Mouse (Mus musculus) stomach, embryonic 16.5 days (tissue): ENCODE data around the gene Gm20708. TPM values are rescaled to one million over a fixed set of nuclear protein-coding genes. Genes with fewer than 3 reads are reported as not detected.

ENCODE experiments used
- ATAC-seq: fragments of 200-750 bp; cut with Nextera tagmentation; 2 replicates; pipeline ENCODE4 v1.8.0; 2017; ENCODE audit warnings: moderate number of reproducible peaks, moderate TSS enrichment; ENCODE audit not compliant: insufficient read depth, low FRiP score
- H3K27ac ChIP-seq: fragments of 300-500 bp; sonication (generic); 2 replicates; pipeline ENCODE4 v1.5.1; 2014; ENCODE audit warnings: low read length
- H3K27me3 ChIP-seq: fragments of 300-500 bp; sonication (generic); 2 replicates; pipeline ENCODE4 v1.6.1; 2014; ENCODE audit warnings: low read length, control low read depth, mixed read lengths; ENCODE audit not compliant: control insufficient read depth, insufficient read depth
- H3K36me3 ChIP-seq: fragments of 300-500 bp; sonication (generic); 2 replicates; pipeline ENCODE4 v1.6.1; 2014; ENCODE audit warnings: low read length; ENCODE audit not compliant: control insufficient read depth, insufficient read depth
- H3K4me1 ChIP-seq: fragments of 300-500 bp; sonication (generic); 2 replicates; pipeline ENCODE4 v1.6.1; 2014; ENCODE audit warnings: low read length, control low read depth, mixed read lengths; ENCODE audit not compliant: control insufficient read depth, insufficient read depth
- H3K4me2 ChIP-seq: fragments of 300-500 bp; sonication (generic); 2 replicates; pipeline ENCODE4 v1.6.1; 2014; ENCODE audit warnings: low read depth, low read length, mixed read lengths
- H3K4me3 ChIP-seq: fragments of 300-500 bp; sonication (generic); replicated peaks from 2 replicates; pipeline ENCODE4 v1.5.1; 2014; ENCODE audit warnings: mild to moderate bottlenecking, low read length
- H3K9ac ChIP-seq: fragments of 300-500 bp; sonication (generic); 2 replicates; pipeline ENCODE4 v1.6.1; 2014; ENCODE audit warnings: low read length
- H3K9me3 ChIP-seq: fragments of 300-500 bp; sonication (generic); replicated peaks from 2 replicates; pipeline ENCODE4 v1.6.1; 2016; ENCODE audit warnings: low read length, control low read depth; ENCODE audit not compliant: control insufficient read depth
- WGBS: fragments of 180-500 bp; shearing (Covaris S2); extraction: QIAGEN DNeasy Blood & Tissue Kit; methylation state at CpG from one replicate; pipeline ENCODE4 v1.1.7; 2014; 5-methylcytosine and 5-hydroxymethylcytosine counted together
- polyA plus RNA-seq: library from polyadenylated mRNA; unstranded; fragments of >200 nt; fragmentation: Nextera tagmentation; extraction: Ambion mirVana; gene quantifications from 2 replicates; pipeline ENCODE4 v1.2.1, GENCODE M21; 2015

The Gm20708 gene
- polyA plus RNA-seq, 1 experiment from 2014 or later = 0.68 TPM

DNA sequence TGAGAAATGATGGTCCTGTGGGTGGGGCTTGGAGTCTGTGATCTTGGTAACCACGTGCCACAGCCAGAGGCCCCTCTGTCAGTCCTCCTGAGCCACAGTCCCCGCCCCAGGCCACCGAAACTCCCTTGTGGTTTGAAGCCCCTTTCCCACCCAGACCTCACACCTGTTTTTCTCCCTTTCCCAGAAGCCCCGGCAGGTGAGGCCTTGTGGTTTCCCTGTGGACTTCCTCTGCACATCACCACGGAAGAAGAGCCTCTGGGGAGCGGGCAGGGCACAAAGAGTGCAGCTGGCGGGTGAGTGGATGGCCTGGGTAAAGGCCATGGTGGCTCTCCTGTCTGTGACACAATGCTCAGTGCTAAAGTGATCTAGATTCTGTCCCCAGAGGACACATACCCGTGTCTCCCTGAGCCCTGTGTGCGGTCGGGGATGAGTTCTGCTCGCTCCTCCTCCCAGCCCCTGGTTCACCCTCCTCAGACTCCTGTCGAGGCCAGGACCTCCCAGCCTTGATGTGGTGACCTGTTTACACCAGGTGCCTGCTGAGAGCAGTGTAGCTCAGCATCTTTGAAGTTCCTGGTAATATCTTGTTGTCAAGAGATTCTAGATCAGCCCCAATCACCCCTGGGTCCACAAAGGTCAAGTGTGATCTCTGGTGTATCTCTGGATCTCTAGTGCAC is 62.6 kb downstream of the Gm20708 start:
- Histone ChIP-seq H3K36me3 (no peaks in the 10 kb centered on the region), H3K9ac (no peak overlapping the region; the same call in 1 of the 2 replicates), H3K4me3 (no peak overlapping the region), H3K4me1 (peaks cover 18% of the 10 kb centered on the region), H3K4me2 (peak overlapping the region; percentile 91; the same call in 1 of the 2 replicates), H3K27me3 (no peaks in the 10 kb centered on the region), H3K27ac (no peak overlapping the region), H3K9me3 (no peaks in the 10 kb centered on the region)
- WGBS = 54% methylated on average over 12 of the region's 12 CpGs
- ATAC-seq = no peak

DNA sequence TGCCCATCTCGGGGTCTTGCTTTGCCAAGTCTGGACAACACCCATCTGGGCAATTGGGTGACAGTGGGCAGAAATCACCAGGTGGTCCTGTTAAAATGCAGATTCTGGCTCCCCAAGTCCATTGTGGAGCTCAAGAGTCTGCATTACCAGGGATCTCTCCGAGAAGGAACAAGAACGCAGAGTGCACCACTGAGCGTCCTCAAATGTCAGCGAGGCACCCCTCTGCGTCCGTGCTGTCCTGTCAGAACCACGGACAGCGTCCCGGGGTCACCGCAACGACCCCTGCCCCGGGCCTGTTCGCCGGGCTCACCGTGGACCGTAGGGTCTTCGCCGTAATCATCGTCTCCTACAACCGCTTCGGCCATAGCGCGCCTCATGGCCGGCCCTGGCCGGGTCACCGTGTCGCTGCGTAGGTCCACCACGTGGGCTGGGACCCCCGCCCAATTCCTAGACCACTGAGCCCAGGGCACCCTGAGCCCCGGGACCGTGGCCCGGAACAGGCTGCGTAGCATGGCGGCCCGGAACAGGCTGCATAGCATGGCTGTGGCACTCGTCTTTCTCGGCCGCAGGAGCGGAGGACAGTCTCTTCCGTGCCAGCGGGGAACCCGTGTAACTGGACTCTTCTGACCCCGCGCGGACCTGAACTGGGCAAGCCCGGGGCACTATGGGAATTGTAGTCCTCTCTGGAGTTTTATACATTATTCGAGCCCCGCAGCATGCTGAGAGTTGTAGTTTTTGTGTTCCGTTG is 63.6 kb downstream of the Gm20708 start, which contains the start of gene Tha1:
Tha1 (minus strand) TSS at position 621 of the 748 bp plus-strand sequence.
- Histone ChIP-seq H3K27ac (no peak within 1 kb of the TSS), H3K9me3 (no peaks in the 10 kb centered on the region), H3K4me1 (peaks cover 19% of the 10 kb centered on the region), H3K4me2 (peak within 1 kb of the TSS; percentile 91), H3K27me3 (no peaks in the 10 kb centered on the region), H3K9ac (peak within 1 kb of the TSS; percentile 79), H3K4me3 (peak within 1 kb of the TSS; percentile 61), H3K36me3 (no peaks in the 10 kb centered on the region)
- WGBS = 2% methylated on average over 51 of the region's 51 CpGs
- ATAC-seq = peak; percentile 73

DNA sequence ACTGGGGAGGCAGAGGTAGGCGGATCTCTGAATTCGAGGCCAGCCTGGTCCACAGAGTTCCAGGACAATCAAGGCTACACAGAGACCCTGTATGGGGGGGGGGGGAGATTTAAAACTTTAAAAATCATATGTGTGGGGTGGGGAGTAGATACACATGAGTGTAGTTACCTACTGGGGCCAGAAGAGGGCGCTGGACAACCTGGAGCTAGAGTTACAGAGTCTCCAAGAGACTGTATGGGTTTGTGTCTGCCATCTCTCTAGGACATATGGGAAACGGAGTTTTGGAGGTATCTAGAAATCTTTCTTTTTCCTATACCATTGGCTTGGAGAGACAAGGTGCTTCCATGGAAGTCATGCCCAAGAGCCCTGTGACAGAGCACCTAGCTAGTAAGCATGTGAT is 65.0 kb downstream of the Gm20708 start:
- Histone ChIP-seq H3K9me3 (no peaks in the 10 kb centered on the region), H3K4me2 (no peak overlapping the region), H3K4me3 (no peak overlapping the region), H3K36me3 (no peaks in the 10 kb centered on the region), H3K27me3 (no peaks in the 10 kb centered on the region), H3K27ac (no peak overlapping the region), H3K9ac (no peak overlapping the region), H3K4me1 (peaks cover 30% of the 10 kb centered on the region)
- WGBS = 61% methylated on average over 4 of the region's 4 CpGs
- ATAC-seq = no peak

DNA sequence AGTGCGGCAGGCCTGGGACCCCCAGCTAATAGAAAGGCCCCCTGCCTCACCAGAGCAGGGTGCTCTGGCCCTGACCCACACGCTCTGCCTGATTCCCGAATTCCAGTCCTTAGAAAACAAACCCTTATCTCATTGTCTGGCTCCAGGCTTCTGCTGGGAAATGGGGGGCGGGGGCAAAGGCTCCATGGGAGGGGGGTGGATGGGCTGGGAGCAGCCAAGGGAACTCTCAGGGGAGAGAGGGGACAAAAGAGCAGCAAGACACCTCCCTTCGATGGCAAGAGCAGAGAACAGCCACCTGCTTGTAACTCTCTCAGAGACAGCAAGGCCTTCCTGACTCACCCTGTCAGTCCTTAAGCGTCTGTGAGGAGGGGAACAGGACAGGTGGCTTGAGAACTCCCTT is 66.2 kb downstream of the Gm20708 start:
- peaks cover 26% of the 10 kb centered on the region for H3K4me1 ChIP-seq
- no peak overlapping the region for H3K4me2 ChIP-seq
- H3K4me3 ChIP-seq = no peak overlapping the region
- ATAC-seq = no peak
- H3K36me3 ChIP-seq = no peaks in the 10 kb centered on the region
- H3K9ac ChIP-seq = no peak overlapping the region
- H3K27ac ChIP-seq = no peak overlapping the region
- H3K27me3 ChIP-seq = no peaks in the 10 kb centered on the region
- H3K9me3 ChIP-seq = no peaks in the 10 kb centered on the region
- 37% methylated on average over 6 of the region's 6 CpGs for WGBS

DNA sequence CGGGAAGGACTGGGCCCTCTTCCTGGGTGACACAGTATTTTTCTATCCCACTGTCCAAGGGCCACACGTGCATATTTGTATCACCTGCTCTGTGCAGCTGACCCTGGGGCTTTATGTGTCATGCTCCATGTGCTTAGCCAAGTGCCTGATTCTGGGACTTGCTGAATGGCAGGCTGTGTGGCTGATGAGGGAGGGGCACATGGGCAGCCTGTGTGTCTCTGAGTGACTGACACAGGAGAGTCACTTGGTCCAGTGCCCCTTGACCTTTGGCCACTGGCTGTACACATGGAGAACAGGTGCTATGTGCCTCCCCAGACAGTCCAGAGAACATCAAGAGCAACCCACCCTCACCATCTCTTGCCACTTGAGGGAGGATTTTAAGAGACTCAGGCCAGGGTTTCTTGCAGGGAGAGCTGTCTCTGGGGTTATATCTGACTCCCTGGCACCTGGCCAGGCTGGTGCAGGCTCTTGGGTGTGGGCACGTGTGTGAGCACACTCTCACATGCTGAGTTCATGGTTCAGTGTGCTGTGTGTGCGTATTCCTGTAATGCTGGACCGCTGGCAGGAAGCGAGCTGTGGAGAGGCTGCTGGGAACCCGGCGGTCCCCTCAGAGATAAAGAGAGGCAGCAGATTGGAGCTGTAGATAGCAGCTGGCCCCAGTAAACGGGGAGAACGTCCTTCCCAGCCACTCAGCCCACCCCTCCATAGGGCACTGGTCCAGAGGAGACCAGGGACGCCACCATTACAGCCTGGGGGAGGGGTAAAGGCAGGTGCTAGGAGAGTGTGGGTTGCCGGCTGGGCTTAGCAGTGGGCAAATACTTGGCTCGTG is 68.7 kb downstream of the Gm20708 start:
- Histone ChIP-seq H3K4me2 (peak overlapping the region; percentile 11; the same call in 1 of the 2 replicates), H3K27me3 (no peaks in the 10 kb centered on the region), H3K36me3 (no peaks in the 10 kb centered on the region), H3K4me1 (peaks cover 30% of the 10 kb centered on the region), H3K9me3 (no peaks in the 10 kb centered on the region), H3K9ac (peak overlapping the region; percentile 63), H3K4me3 (no peak overlapping the region), H3K27ac (peak overlapping the region; percentile 67)
- peak; percentile 23 for ATAC-seq
- WGBS = 25% methylated on average over 13 of the region's 13 CpGs

DNA sequence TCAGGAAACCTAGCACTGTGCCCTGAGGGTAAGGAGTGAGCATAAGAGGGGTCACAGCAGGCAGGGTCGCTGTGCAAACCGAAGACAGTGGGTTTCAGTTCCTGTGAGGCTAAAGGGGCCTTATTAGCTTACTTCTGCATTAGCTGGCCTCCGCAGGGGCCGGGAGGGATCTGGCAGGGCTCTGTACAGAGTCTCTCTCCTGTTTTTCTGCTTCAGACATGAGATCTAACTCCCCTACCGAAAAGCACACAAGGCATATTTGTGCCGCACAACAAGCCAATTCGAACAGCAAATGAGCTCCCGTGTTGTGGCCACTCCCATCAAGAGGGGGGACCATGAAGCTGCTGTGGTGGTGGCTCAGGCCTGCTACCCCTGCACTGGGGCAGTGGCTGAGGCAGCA is 69.4 kb downstream of the Gm20708 start:
- Histone ChIP-seq H3K27ac (peak overlapping the region; percentile 67), H3K36me3 (no peaks in the 10 kb centered on the region), H3K9me3 (no peaks in the 10 kb centered on the region), H3K4me3 (no peak overlapping the region), H3K4me2 (peak overlapping the region; percentile 11; the same call in 1 of the 2 replicates), H3K9ac (peak overlapping the region; percentile 63), H3K27me3 (no peaks in the 10 kb centered on the region), H3K4me1 (peaks cover 30% of the 10 kb centered on the region)
- no peak for ATAC-seq
- 21% methylated on average over 8 of the region's 8 CpGs for WGBS

DNA sequence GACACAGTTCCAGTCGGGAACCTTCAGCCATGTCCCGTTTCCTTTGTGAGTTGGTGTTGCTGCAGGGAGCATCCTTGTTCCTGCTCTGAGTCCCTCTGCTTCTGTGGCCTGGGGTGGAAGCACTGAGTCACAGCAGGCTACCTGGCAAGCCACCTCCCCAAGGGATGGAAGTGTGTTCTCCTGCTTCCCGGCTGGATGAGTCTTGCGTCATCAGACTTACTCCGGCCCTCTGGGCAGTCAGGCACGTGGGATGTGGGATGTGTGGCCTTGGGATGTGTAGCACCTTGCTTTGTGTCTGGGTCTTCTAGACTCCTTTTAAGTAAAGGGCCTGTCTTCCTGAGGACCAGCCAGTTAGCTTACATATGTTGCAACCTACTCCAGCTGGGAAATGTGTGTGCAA is 70.2 kb downstream of the Gm20708 start:
- 79% methylated on average over 6 of the region's 6 CpGs for WGBS
- Histone ChIP-seq H3K27me3 (no peaks in the 10 kb centered on the region), H3K4me3 (no peak overlapping the region), H3K27ac (peak overlapping the region; percentile 67; the same call in 1 of the 2 replicates), H3K4me2 (no peak overlapping the region), H3K9me3 (no peaks in the 10 kb centered on the region), H3K4me1 (peaks cover 30% of the 10 kb centered on the region), H3K36me3 (no peaks in the 10 kb centered on the region), H3K9ac (no peak overlapping the region)
- ATAC-seq = no peak

DNA sequence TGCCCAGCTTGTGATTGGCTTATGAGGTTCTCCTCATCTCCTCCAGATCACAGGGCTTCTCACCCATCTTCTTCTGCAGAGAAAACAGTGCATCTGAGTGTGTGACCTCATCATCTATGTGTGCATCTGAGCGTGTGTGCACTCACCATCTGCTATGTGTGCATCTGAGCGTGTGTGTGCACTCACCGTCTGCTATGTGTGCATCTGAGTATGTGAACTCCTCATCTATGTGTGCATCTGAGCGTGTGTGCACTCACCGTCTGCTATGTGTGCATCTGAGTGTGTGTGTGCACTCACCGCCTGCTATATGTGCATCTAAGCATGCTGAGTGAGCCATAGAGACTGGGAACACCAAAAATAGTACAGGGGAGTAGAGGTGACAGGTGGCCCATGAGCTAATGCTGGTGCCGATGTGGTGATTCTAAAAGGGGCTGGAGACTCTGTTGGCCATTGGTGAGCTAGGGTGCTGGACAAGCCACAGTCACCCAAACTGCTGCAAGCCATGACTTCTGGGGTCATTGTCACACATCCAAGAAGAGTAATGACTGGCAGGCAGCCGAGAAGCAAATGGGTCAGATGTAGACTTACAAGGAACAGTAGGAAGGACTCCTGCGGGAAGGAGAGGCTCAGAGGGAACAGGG is 71.0 kb downstream of the Gm20708 start:
- ATAC-seq = no peak
- H3K9me3 ChIP-seq = no peaks in the 10 kb centered on the region
- no peak overlapping the region for H3K9ac ChIP-seq
- H3K27ac ChIP-seq = no peak overlapping the region
- H3K36me3 ChIP-seq = no peaks in the 10 kb centered on the region
- WGBS = 85% methylated on average over 9 of the region's 9 CpGs
- H3K27me3 ChIP-seq = no peaks in the 10 kb centered on the region
- peaks cover 30% of the 10 kb centered on the region for H3K4me1 ChIP-seq
- no peak overlapping the region for H3K4me3 ChIP-seq
- H3K4me2 ChIP-seq = no peak overlapping the region
